Mouse (Mus musculus) heart, adult 2 months (tissue): ENCODE data around the gene Cdca5. TPM values are rescaled to one million over a fixed set of nuclear protein-coding genes. Genes with fewer than 3 reads are reported as not detected.
A peak's percentile ranks its signal among the peaks of the same experiment; 100 is the strongest.

Experiments used
- DNase-seq, 2 experiments: peaks; one replicate each; pipeline ENCODE4 v3.0.0; 2021
- H3K27ac ChIP-seq: fragments of 200-600 bp; 2 replicates; pipeline ENCODE4 v1.8.1; 2022
- H3K27me3 ChIP-seq: fragments of 200-500 bp; 2 replicates; pipeline ENCODE4 v1.6.1; 2012; ENCODE audit warnings: mild to moderate bottlenecking, low read length, inconsistent platforms, mixed read lengths; ENCODE audit not compliant: control insufficient read depth, insufficient read depth
- H3K36me3 ChIP-seq: fragments of 200-500 bp; 2 replicates; pipeline ENCODE4 v1.6.1; 2012; ENCODE audit warnings: low read length, inconsistent platforms; ENCODE audit not compliant: control insufficient read depth, insufficient read depth
- H3K4me1 ChIP-seq: fragments of 200-500 bp; 2 replicates; pipeline ENCODE4 v1.6.1; 2011; ENCODE audit warnings: low read length; ENCODE audit not compliant: control insufficient read depth, insufficient read depth
- H3K4me3 ChIP-seq: fragments of 200-600 bp; 2 replicates; pipeline ENCODE4 v1.8.1; 2022
- H3K79me2 ChIP-seq: fragments of 200-500 bp; replicated peaks from 2 replicates; pipeline ENCODE4 v1.6.1; 2012; ENCODE audit warnings: mild to moderate bottlenecking, inconsistent platforms, low read length, moderate library complexity, mixed read lengths; ENCODE audit not compliant: control insufficient read depth, insufficient read depth
- H3K9ac ChIP-seq: fragments of 200-500 bp; 2 replicates; pipeline ENCODE4 v1.6.1; 2012; ENCODE audit warnings: low read depth, mild to moderate bottlenecking, control low read depth, inconsistent platforms, low read length, mixed read lengths
- CTCF ChIP-seq: fragments of 200-600 bp; IDR thresholded peaks from 2 replicates; pipeline ENCODE4 v1.8.1; 2022; ENCODE audit warnings: antibody characterized with exemption, mild to moderate bottlenecking, moderate library complexity
- EP300 ChIP-seq: fragments of 200-500 bp; IDR thresholded peaks from 2 replicates; pipeline ENCODE4 v1.6.1; 2011; ENCODE audit warnings: low read depth, low read length, control low read depth; ENCODE audit not compliant: insufficient read depth
- POLR2A ChIP-seq: fragments of 200-500 bp; IDR thresholded peaks from 2 replicates; pipeline ENCODE4 v1.6.1; 2011; ENCODE audit warnings: mild to moderate bottlenecking, low read depth, low read length, control low read depth; ENCODE audit not compliant: insufficient read depth
- WGBS: fragments of 180-500 bp; shearing (Covaris S2); methylation state at CpG from one replicate; pipeline ENCODE4 v1.1.7; 2018; 5-methylcytosine and 5-hydroxymethylcytosine counted together
- intact Hi-C: fragments of 180-260 bp; cut with DNase I; formaldehyde crosslinking; loops from one replicate; pipeline ENCODE4 v1.15.1; 2025
- polyA plus RNA-seq: library from polyadenylated mRNA; depleted of rRNA; stranded (reverse); fragments of >200 nt; gene quantifications from 2 replicates; pipeline ENCODE4 v1.2.3, GENCODE M21; 2012
- total RNA-seq, 2 experiments: library from RNA; stranded (reverse); gene quantifications; 2 replicates each; pipeline ENCODE4 v1.2.3; 2021

Cdca5 gene
- total and polyA plus RNA-seq, 3 experiments: 0.27 TPM; not detected in 2

- no peaks in the 10 kb centered on the region for H3K27me3 ChIP-seq
- no peaks in the 10 kb centered on the region for H3K36me3 ChIP-seq
- H3K4me1 ChIP-seq: peaks cover 5% of the 10 kb centered on the region; the same call in 1 of the 2 replicates
- H3K4me3 ChIP-seq: no peak overlapping the region
- no peak for TF ChIP-seq POLR2A
- no peak for TF ChIP-seq EP300
- no peak for TF ChIP-seq CTCF
- H3K27ac ChIP-seq: no peak overlapping the region
- no peak overlapping the region for H3K9ac ChIP-seq
- no peaks in the 10 kb centered on the region for H3K79me2 ChIP-seq
- DNase-seq: no peak
- 25% methylated on average over 5 of the region's 5 CpGs for WGBS
- intact Hi-C loops: no loop called here
Observed at GRCm38 (mm10) chr19:6066571-6066970, 18.2 kb upstream of the Cdca5 start.

GRCm38 (mm10) chr19:6067011-6067723 is 17.6 kb upstream of the Cdca5 start:
- peaks cover 3% of the 10 kb centered on the region; the same call in 1 of the 2 replicates for H3K4me1 ChIP-seq
- no peaks in the 10 kb centered on the region for H3K36me3 ChIP-seq
- WGBS: 2% methylated on average over 30 of the region's 30 CpGs
- H3K79me2 ChIP-seq: no peaks in the 10 kb centered on the region
- no peaks in the 10 kb centered on the region for H3K27me3 ChIP-seq
- DNase-seq: peak; percentile 77 to 78
- intact Hi-C loops: no loop called here
- H3K9ac ChIP-seq: peak overlapping the region; percentile 67
- peak overlapping the region; percentile 49 for H3K4me3 ChIP-seq
- TF ChIP-seq POLR2A (no peak; the same call in 1 of the 2 replicates), CTCF (peak; percentile 91)
- no peak overlapping the region; the same call in 1 of the 2 replicates for H3K27ac ChIP-seq

GRCm38 (mm10) chr19:6067724-6068415 is 16.9 kb upstream of the Cdca5 start, which contains the start of gene Tm7sf2:
Gene Tm7sf2 (minus strand): TSS chr19:6068373.
- intact Hi-C loops: no loop called here
- whole genome bisulfite sequencing: 14% methylated on average over 33 of the region's 33 CpGs
- no peaks in the 10 kb centered on the region for H3K79me2 ChIP-seq
- peak; percentile 90 to 93 for DNase-seq
- TF ChIP-seq POLR2A (0 out of 2 replicates have a peak, but pooled peaks have one; percentile 0), CTCF (peak; percentile 22; the same call in 1 of the 2 replicates), EP300 (no peak)
- H3K9ac ChIP-seq: peak within 1 kb of the TSS; percentile 67
- H3K4me3 ChIP-seq: peak within 1 kb of the TSS; percentile 49
- no peaks in the 10 kb centered on the region for H3K4me1 ChIP-seq
- no peaks in the 10 kb centered on the region for H3K27me3 ChIP-seq
- no peaks in the 10 kb centered on the region for H3K36me3 ChIP-seq
- no peak within 1 kb of the TSS; the same call in 1 of the 2 replicates for H3K27ac ChIP-seq

- no peak overlapping the region for H3K27ac ChIP-seq
- H3K36me3 ChIP-seq: no peaks in the 10 kb centered on the region
- no peak overlapping the region for H3K4me3 ChIP-seq
- DNase-seq: no peak
- TF ChIP-seq POLR2A (no peak), EP300 (no peak), CTCF (no peak)
- no peaks in the 10 kb centered on the region for H3K4me1 ChIP-seq
- H3K27me3 ChIP-seq: no peaks in the 10 kb centered on the region
- H3K79me2 ChIP-seq: no peaks in the 10 kb centered on the region
- intact Hi-C loops: no loop called here
- 81% methylated on average over 4 of the region's 4 CpGs for WGBS
- H3K9ac ChIP-seq: no peak overlapping the region
Observed at GRCm38 (mm10) chr19:6068951-6069350, 15.8 kb upstream of the Cdca5 start.

GRCm38 (mm10) chr19:6069851-6070250 is 14.9 kb upstream of the Cdca5 start:
- H3K36me3 ChIP-seq: no peaks in the 10 kb centered on the region
- TF ChIP-seq EP300: no peak
- TF ChIP-seq CTCF: no peak
- no peak for TF ChIP-seq POLR2A
- 86% methylated on average over 10 of the region's 10 CpGs for WGBS
- no peaks in the 10 kb centered on the region for H3K27me3 ChIP-seq
- no peak overlapping the region for H3K4me3 ChIP-seq
- DNase-seq: no peak
- no peak overlapping the region for H3K9ac ChIP-seq
- no peaks in the 10 kb centered on the region for H3K4me1 ChIP-seq
- 0 out of 2 replicates have a peak, but pooled peaks cover 1% of the 10 kb centered on the region for H3K79me2 ChIP-seq
- no peak overlapping the region for H3K27ac ChIP-seq
- intact Hi-C loops: no loop called here

GRCm38 (mm10) chr19:6070571-6071250 is 14.1 kb upstream of the Cdca5 start:
- no peaks in the 10 kb centered on the region for H3K4me1 ChIP-seq
- TF ChIP-seq POLR2A: no peak
- TF ChIP-seq CTCF: no peak
- no peak for TF ChIP-seq EP300
- H3K27me3 ChIP-seq: no peaks in the 10 kb centered on the region
- intact Hi-C loops: no loop called here
- no peak for DNase-seq
- H3K36me3 ChIP-seq: no peaks in the 10 kb centered on the region
- 91% methylated on average over 31 of the region's 31 CpGs for WGBS
- no peak overlapping the region for H3K9ac ChIP-seq
- H3K27ac ChIP-seq: no peak overlapping the region
- H3K4me3 ChIP-seq: no peak overlapping the region
- 0 out of 2 replicates have a peak, but pooled peaks cover 1% of the 10 kb centered on the region for H3K79me2 ChIP-seq
